Mouse (Mus musculus) right cerebral cortex, postnatal 25 days (tissue): Measurements from ENCODE around the gene Olfr1062.
A peak's percentile ranks its signal among the peaks of the same experiment; 100 is the strongest.
"Not testable (repeated sequence)": the region's sequence is repeated elsewhere in the genome, so short reads cannot be mapped to it uniquely, and the experiment has no call there.

Source experiments
- DNase-seq: peaks from one replicate; pipeline ENCODE4 v3.0.0; 2022

Gene Olfr1062

DNA sequence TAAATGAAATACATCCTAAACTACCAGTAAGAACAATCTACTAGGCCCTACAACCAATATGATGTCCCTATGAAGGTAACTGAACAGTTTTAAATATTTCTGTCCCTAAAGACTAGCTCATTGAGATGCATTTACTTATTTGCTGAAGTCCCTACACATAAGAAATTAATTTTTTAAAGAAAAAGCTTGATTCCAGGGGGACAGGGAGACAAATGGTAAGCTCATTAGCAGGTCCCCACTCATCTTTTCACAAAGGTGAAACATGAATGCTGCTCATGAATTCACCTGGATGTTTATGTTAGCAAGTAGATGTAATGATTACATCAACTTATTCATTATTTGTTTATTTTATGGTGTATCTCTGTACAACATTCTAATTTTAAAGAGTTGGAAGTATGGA, at the start of gene Olfr1062:
TSS of gene Olfr1062 (minus strand) at position 101 of the 400 bp plus-strand sequence.
- not testable (repeated sequence) for DNase-seq

DNA sequence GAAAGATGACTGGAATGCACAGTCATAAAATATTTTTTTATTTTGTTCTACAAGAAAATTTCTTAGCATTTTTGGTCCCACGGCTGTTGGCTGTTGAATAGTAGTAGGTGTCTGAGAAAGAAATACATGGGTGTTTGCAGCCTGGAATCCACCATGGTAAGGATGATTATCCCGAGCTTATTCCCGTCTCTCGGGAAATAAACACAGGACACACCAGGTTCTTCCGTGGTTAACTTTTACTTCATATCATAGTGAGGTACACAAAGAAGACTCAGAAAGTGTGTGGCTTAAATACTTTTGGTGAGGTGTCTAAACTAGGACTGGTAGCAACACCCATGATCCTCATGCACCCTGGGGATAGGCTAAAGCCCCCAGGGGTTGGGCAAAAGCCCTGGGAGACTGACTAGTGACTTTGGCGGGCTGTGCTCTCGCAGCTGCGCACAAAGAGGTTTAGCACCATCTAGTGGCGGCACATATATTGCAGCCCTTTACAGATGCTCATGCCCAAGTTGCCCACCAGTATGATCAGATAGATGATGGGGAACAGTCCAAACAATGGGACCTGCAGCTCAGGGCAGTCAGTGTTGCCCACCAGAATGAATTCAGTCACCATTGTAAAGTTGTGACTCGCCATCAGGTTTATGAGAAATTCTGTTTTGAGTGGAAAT, 38.0 kb upstream of the Olfr1062 start:
- peak; percentile 12 for DNase-seq

DNA sequence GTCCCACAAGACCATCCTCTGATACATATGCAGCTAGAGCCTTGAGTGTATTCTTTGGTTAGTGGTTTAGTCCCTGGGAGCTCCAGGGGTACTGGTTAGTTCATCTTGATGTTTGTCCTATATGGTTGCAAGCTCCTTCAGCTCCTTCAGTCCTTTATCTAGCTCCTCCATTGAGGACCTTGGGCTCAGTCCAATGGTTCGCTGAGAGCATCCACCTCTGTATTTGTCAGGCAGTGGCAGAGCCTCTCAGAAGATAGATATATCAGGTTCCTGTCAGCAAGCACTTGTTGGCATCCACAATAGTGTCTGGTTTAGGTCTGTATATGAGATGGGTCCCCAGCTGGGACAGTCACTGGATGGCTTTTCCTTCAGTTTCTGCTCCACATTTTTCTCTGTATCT, 33.9 kb upstream of the Olfr1062 start:
- DNase-seq: no peak

DNA sequence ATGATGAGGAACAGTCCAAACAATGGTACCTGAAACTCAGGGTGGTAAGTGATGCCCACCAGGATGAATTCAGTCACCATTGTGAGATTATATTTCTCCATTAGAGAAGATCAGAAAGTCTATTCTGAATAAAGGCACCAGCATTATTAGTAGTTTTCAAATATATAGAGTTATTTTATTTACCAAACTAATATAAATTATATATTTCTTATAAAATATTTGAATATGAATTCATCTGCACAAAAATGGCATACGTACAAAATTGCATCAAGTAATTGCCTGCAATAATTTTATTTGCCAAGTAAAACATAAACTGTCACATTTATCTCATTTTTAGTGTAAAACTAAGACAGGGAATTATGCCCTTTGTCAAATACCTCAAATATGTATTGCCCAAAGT, 29.6 kb upstream of the Olfr1062 start, which contains the start of gene Olfr1066:
TSS of gene Olfr1066 (minus strand) at position 101 of the 400 bp plus-strand sequence.
- DNase-seq: no peak

DNA sequence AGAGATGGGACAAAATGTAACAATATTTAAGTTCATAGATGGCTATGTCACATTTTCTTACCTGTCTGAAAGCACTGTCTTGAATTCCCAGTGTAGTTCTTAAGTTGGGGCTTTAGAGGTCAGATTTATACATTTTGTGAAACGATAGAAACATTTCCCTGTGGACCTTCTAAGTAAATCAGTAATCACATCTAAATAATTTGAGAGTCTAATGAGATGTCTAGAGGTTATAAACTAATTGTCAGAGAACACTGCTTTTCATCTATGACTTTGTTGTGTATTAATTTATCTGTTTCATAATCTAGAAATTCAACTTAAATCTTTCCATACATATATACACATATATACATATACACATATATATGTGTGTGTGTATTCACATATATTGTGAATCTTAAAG, 23.9 kb upstream of the Olfr1062 start, which contains the start of gene Olfr1065:
TSS of gene Olfr1065 (minus strand) at position 101 of the 400 bp plus-strand sequence.
- not testable (repeated sequence) for DNase-seq

DNA sequence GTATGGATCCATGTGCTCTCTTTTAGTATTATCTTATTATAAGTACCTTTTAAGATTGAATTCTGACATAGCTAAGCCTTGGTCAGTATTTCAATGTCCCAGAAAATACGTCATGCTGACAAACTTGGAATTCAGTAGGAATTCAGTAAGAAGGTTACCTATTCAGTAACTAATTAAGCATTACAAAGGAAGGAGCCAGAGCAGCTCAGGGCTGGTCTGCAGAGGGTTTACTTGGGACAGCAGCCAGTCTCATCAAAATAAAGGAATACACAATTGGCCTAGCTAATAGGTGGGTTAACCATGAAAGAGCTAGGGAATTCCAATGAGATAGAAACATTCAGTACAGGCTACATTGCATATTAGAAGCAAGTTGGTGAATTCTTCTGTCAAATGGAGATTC, 15.6 kb upstream of the Olfr1062 start:
- not testable (repeated sequence) for DNase-seq

DNA sequence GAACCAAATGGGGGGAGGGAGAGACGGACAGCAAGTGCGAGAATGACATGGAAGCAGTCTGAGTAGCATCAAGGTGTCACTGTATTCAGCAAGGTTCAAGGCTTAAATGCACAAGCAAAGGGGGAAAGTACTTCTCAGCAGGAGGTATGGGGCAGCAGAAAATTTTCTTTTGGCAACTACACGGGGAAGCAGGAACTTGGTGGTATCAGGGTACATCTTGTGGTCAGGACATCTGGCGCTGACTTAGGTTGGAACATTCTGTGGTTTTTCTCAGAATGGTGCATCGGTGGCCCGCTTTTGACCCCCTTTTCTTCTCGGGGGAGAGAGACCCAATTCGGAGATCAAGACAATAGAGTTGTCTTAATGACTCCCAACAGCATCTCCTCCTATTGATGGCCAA, 2.0 kb upstream of the Olfr1062 start:
- not testable (repeated sequence) for DNase-seq

DNA sequence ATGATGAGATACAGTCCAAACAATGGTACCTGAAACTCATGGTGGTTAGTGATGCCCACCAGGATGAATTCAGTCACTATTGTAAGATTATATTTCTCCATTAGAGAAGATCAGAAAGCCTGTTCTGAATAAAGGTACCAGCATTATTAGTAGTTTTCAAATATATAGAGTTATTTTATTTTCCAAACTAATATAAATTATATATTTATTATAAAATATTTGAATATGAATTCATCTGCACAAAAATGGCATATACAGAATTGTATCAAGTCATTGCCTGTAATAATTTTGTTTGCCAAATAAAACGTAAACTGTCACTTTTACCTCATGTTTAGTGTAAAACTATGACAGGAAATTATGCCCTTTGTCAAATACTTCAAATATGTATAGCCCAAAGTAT, 12.6 kb downstream of the Olfr1062 start, which contains the start of gene Olfr1061:
TSS of gene Olfr1061 (minus strand) at position 101 of the 400 bp plus-strand sequence.
- DNase-seq: no peak

DNA sequence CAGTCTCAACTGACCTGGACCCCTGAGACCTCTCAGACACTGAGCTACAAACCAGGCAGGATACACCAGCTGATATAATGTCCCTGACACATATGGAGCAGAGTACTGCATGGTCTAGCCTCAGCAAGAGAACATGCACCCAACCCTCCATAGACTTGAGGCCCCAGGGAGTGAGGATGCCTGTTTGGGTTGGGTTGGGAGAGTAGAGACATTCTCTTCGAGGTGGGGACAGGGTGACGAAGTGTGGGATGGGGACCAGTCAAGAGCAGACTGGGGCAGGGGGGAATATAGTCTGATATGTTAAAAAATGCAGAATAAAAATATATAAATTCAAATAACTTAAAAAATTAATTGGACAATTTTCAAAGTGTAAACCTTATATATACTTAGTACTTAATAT, 31.4 kb downstream of the Olfr1062 start:
- no peak for DNase-seq

DNA sequence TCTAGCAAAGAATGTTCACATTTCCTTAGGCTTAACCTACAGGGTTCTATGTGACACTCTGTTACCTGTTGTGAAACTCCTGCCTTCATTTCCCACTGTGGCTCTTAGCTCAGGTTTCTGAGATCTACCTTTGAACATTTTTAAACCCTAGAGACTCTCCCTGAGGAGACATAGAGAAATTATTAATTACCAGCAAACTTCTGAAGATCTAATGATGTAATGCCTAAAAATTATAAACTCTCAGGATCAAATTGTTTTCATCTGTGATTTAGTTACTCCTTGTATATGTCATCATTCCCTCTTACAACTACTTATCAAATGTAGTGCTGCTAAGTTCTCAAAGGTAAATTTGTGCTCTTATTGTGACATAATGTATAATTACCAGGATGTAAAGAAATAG, 38.1 kb downstream of the Olfr1062 start, which contains the start of gene Olfr1058:
TSS of gene Olfr1058 (minus strand) at position 101 of the 400 bp plus-strand sequence.
- DNase-seq: not testable (repeated sequence)

DNA sequence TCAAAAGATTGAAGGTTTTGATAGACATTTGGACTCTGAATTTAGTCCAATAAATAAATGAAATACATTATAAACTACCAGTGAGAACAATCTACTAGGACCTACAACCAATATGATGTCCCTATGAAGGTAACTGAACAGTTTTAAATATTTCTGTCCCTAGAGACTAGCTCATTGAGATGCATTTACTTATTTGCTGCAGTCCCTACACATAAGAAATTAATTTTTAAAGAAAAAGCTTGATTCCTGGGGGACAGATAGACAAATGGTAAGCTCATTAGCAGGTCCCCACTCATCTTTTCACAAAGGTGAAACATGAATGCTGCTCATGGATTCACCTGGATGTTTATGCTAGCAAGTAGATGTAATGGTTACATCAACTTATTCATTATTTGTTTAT, 48.3 kb downstream of the Olfr1062 start, which contains the start of gene Olfr1057:
TSS of gene Olfr1057 (minus strand) at position 101 of the 400 bp plus-strand sequence.
- no peak for DNase-seq
